Mouse (Mus musculus): ENCODE results near the gene Astn1. TPM values are rescaled to one million over a fixed set of nuclear protein-coding genes. Genes with fewer than 3 reads are reported as not detected.

Gene Astn1
- polyA plus RNA-seq, 1 experiment from 2014 or later, result 38.2 TPM

- Histone ChIP-seq H3K27me3 (replicated peaks; ENCODE audit: control insufficient read depth, insufficient read depth, low read length) (no peaks in the 10 kb centered on the region), H3K36me3 (ENCODE audit: control insufficient read depth, insufficient read depth, low read length) (0 out of 2 replicates have a peak, but pooled peaks cover 6% of the 10 kb centered on the region), H3K4me1 (ENCODE audit: control insufficient read depth, insufficient read depth, low read depth, low read length) (no peaks in the 10 kb centered on the region), H3K9me3 (ENCODE audit: control insufficient read depth, low read length) (no peaks in the 10 kb centered on the region), H3K9ac (ENCODE audit: low read depth, low read length) (no peak overlapping the region), H3K4me3 (ENCODE audit: low read length) (no peak overlapping the region), H3K27ac (ENCODE audit: low read depth, low read length) (no peak overlapping the region), H3K4me2 (ENCODE audit: low read length) (no peak overlapping the region)
- 67% methylated on average over 2 of the region's 2 CpGs for WGBS
- no peak for ATAC-seq
These were observed 237.4 kb downstream of the Astn1 start for GRCm38 (mm10) chr1:158599435-158599834.

GRCm38 (mm10) chr1:158603056-158603455 is 241.0 kb downstream of the Astn1 start:
- ATAC-seq, result no peak
- 21% methylated on average over 2 of the region's 2 CpGs for WGBS

GRCm38 (mm10) chr1:158604149-158604548 is 242.1 kb downstream of the Astn1 start:
- Histone ChIP-seq H3K4me1 (ENCODE audit: control insufficient read depth, insufficient read depth, low read depth, low read length) (no peaks in the 10 kb centered on the region), H3K4me2 (ENCODE audit: low read length) (no peak overlapping the region), H3K9me3 (ENCODE audit: control insufficient read depth, low read length) (no peaks in the 10 kb centered on the region), H3K27ac (ENCODE audit: low read depth, low read length) (no peak overlapping the region), H3K9ac (ENCODE audit: low read depth, low read length) (no peak overlapping the region), H3K4me3 (ENCODE audit: low read length) (no peak overlapping the region), H3K27me3 (replicated peaks; ENCODE audit: control insufficient read depth, insufficient read depth, low read length) (no peaks in the 10 kb centered on the region), H3K36me3 (ENCODE audit: control insufficient read depth, insufficient read depth, low read length) (peaks cover 9% of the 10 kb centered on the region)
- no peak for ATAC-seq
- 90% methylated on average over 1 of the region's 1 CpGs for WGBS

More at GRCm38 (mm10) chr1:158603056-158603455, 241.0 kb downstream of the Astn1 start:
- no peaks in the 10 kb centered on the region for H3K27me3 ChIP-seq (replicated peaks; ENCODE audit: control insufficient read depth, insufficient read depth, low read length)
- no peaks in the 10 kb centered on the region for H3K4me1 ChIP-seq (ENCODE audit: control insufficient read depth, insufficient read depth, low read depth, low read length)
- H3K36me3 ChIP-seq (ENCODE audit: control insufficient read depth, insufficient read depth, low read length), result peaks cover 9% of the 10 kb centered on the region; the same call in 1 of the 2 replicates
- no peak overlapping the region for H3K4me3 ChIP-seq (ENCODE audit: low read length)
- H3K9me3 ChIP-seq (ENCODE audit: control insufficient read depth, low read length), result no peaks in the 10 kb centered on the region
- no peak overlapping the region for H3K9ac ChIP-seq (ENCODE audit: low read depth, low read length)
- no peak overlapping the region for H3K27ac ChIP-seq (ENCODE audit: low read depth, low read length)
- no peak overlapping the region for H3K4me2 ChIP-seq (ENCODE audit: low read length)

- Histone ChIP-seq H3K27ac (ENCODE audit: low read depth, low read length) (no peak overlapping the region), H3K9me3 (ENCODE audit: control insufficient read depth, low read length) (no peaks in the 10 kb centered on the region), H3K27me3 (replicated peaks; ENCODE audit: control insufficient read depth, insufficient read depth, low read length) (no peaks in the 10 kb centered on the region), H3K9ac (ENCODE audit: low read depth, low read length) (no peak overlapping the region), H3K4me2 (ENCODE audit: low read length) (no peak overlapping the region), H3K4me3 (ENCODE audit: low read length) (no peak overlapping the region), H3K4me1 (ENCODE audit: control insufficient read depth, insufficient read depth, low read depth, low read length) (no peaks in the 10 kb centered on the region), H3K36me3 (ENCODE audit: control insufficient read depth, insufficient read depth, low read length) (peaks cover 4% of the 10 kb centered on the region)
- 85% methylated on average over 4 of the region's 4 CpGs for WGBS
- no peak for ATAC-seq
These were observed 243.5 kb downstream of the Astn1 start for GRCm38 (mm10) chr1:158605597-158605996.

- no peak overlapping the region for H3K9ac ChIP-seq (ENCODE audit: low read depth, low read length)
- no peaks in the 10 kb centered on the region for H3K27me3 ChIP-seq (replicated peaks; ENCODE audit: control insufficient read depth, insufficient read depth, low read length)
- H3K36me3 ChIP-seq (ENCODE audit: control insufficient read depth, insufficient read depth, low read length), result peaks cover 7% of the 10 kb centered on the region
- H3K4me3 ChIP-seq (ENCODE audit: low read length), result no peak overlapping the region
- ATAC-seq, result no peak
- no peaks in the 10 kb centered on the region for H3K4me1 ChIP-seq (ENCODE audit: control insufficient read depth, insufficient read depth, low read depth, low read length)
- 93% methylated on average over 10 of the region's 10 CpGs for WGBS
- H3K27ac ChIP-seq (ENCODE audit: low read depth, low read length), result no peak overlapping the region
- no peaks in the 10 kb centered on the region for H3K9me3 ChIP-seq (ENCODE audit: control insufficient read depth, low read length)
- no peak overlapping the region for H3K4me2 ChIP-seq (ENCODE audit: low read length)
These were observed 244.3 kb downstream of the Astn1 start for GRCm38 (mm10) chr1:158606324-158606723.

GRCm38 (mm10) chr1:158607201-158607600 is 245.1 kb downstream of the Astn1 start:
- Histone ChIP-seq H3K9ac (ENCODE audit: low read depth, low read length) (no peak overlapping the region), H3K9me3 (ENCODE audit: control insufficient read depth, low read length) (no peaks in the 10 kb centered on the region), H3K4me3 (ENCODE audit: low read length) (no peak overlapping the region), H3K4me2 (ENCODE audit: low read length) (no peak overlapping the region), H3K4me1 (ENCODE audit: control insufficient read depth, insufficient read depth, low read depth, low read length) (no peaks in the 10 kb centered on the region), H3K36me3 (ENCODE audit: control insufficient read depth, insufficient read depth, low read length) (peaks cover 10% of the 10 kb centered on the region), H3K27ac (ENCODE audit: low read depth, low read length) (no peak overlapping the region), H3K27me3 (replicated peaks; ENCODE audit: control insufficient read depth, insufficient read depth, low read length) (no peaks in the 10 kb centered on the region)
- ATAC-seq, result no peak
- WGBS, result 96% methylated on average over 1 of the region's 1 CpGs

GRCm38 (mm10) chr1:158615202-158615601 is 253.1 kb downstream of the Astn1 start:
- H3K27me3 ChIP-seq (replicated peaks; ENCODE audit: control insufficient read depth, insufficient read depth, low read length), result no peaks in the 10 kb centered on the region
- H3K36me3 ChIP-seq (ENCODE audit: control insufficient read depth, insufficient read depth, low read length), result peaks cover 18% of the 10 kb centered on the region
- H3K4me1 ChIP-seq (ENCODE audit: control insufficient read depth, insufficient read depth, low read depth, low read length), result no peaks in the 10 kb centered on the region
- ATAC-seq, result no peak
- H3K4me2 ChIP-seq (ENCODE audit: low read length), result no peak overlapping the region
- no peak overlapping the region for H3K9ac ChIP-seq (ENCODE audit: low read depth, low read length)
- WGBS, result 82% methylated on average over 1 of the region's 1 CpGs
- H3K4me3 ChIP-seq (ENCODE audit: low read length), result no peak overlapping the region
- H3K27ac ChIP-seq (ENCODE audit: low read depth, low read length), result no peak overlapping the region
- H3K9me3 ChIP-seq (ENCODE audit: control insufficient read depth, low read length), result no peaks in the 10 kb centered on the region

- no peak for ATAC-seq
- WGBS, result 64% methylated on average over 4 of the region's 4 CpGs
These were observed 255.9 kb downstream of the Astn1 start for GRCm38 (mm10) chr1:158617943-158618342.

GRCm38 (mm10) chr1:158632935-158633334 is 270.9 kb downstream of the Astn1 start:
- no peaks in the 10 kb centered on the region for H3K36me3 ChIP-seq (ENCODE audit: control insufficient read depth, insufficient read depth, low read length)
- ATAC-seq, result no peak
- no peak overlapping the region for H3K9ac ChIP-seq (ENCODE audit: low read depth, low read length)
- no peak overlapping the region for H3K27ac ChIP-seq (ENCODE audit: low read depth, low read length)
- H3K4me3 ChIP-seq (ENCODE audit: low read length), result no peak overlapping the region
- no peaks in the 10 kb centered on the region for H3K4me1 ChIP-seq (ENCODE audit: control insufficient read depth, insufficient read depth, low read depth, low read length)
- WGBS, result 86% methylated on average over 4 of the region's 4 CpGs
- H3K27me3 ChIP-seq (replicated peaks; ENCODE audit: control insufficient read depth, insufficient read depth, low read length), result no peaks in the 10 kb centered on the region
- no peaks in the 10 kb centered on the region for H3K9me3 ChIP-seq (ENCODE audit: control insufficient read depth, low read length)
- no peak overlapping the region for H3K4me2 ChIP-seq (ENCODE audit: low read length)

More at GRCm38 (mm10) chr1:158617943-158618342, 255.9 kb downstream of the Astn1 start:
- Histone ChIP-seq H3K9ac (ENCODE audit: low read depth, low read length) (no peak overlapping the region), H3K9me3 (ENCODE audit: control insufficient read depth, low read length) (no peaks in the 10 kb centered on the region), H3K4me3 (ENCODE audit: low read length) (no peak overlapping the region), H3K4me1 (ENCODE audit: control insufficient read depth, insufficient read depth, low read depth, low read length) (no peaks in the 10 kb centered on the region), H3K27me3 (replicated peaks; ENCODE audit: control insufficient read depth, insufficient read depth, low read length) (no peaks in the 10 kb centered on the region), H3K27ac (ENCODE audit: low read depth, low read length) (no peak overlapping the region), H3K36me3 (ENCODE audit: control insufficient read depth, insufficient read depth, low read length) (peaks cover 8% of the 10 kb centered on the region), H3K4me2 (ENCODE audit: low read length) (no peak overlapping the region)

GRCm38 (mm10) chr1:158633441-158633840 is 271.4 kb downstream of the Astn1 start:
- 69% methylated on average over 2 of the region's 2 CpGs for WGBS
- no peaks in the 10 kb centered on the region for H3K4me1 ChIP-seq (ENCODE audit: control insufficient read depth, insufficient read depth, low read depth, low read length)
- no peak overlapping the region for H3K4me2 ChIP-seq (ENCODE audit: low read length)

More at GRCm38 (mm10) chr1:158633441-158633840, 271.4 kb downstream of the Astn1 start:
- no peaks in the 10 kb centered on the region for H3K27me3 ChIP-seq (replicated peaks; ENCODE audit: control insufficient read depth, insufficient read depth, low read length)
- H3K36me3 ChIP-seq (ENCODE audit: control insufficient read depth, insufficient read depth, low read length), result no peaks in the 10 kb centered on the region
- no peak for ATAC-seq
- H3K9ac ChIP-seq (ENCODE audit: low read depth, low read length), result no peak overlapping the region
- no peaks in the 10 kb centered on the region for H3K9me3 ChIP-seq (ENCODE audit: control insufficient read depth, low read length)
- H3K4me3 ChIP-seq (ENCODE audit: low read length), result no peak overlapping the region
- no peak overlapping the region for H3K27ac ChIP-seq (ENCODE audit: low read depth, low read length)

Measured in hindbrain, embryonic 16.5 days (tissue).